Mouse (Mus musculus): ENCODE results near the gene Sytl2. TPM values are rescaled to one million over a fixed set of nuclear protein-coding genes. Genes with fewer than 3 reads are reported as not detected.
A peak's percentile ranks its signal among the peaks of the same experiment; 100 is the strongest.

Gene Sytl2
- polyA plus RNA-seq, 1 experiment from 2014 or later = 0.42 TPM

DNA sequence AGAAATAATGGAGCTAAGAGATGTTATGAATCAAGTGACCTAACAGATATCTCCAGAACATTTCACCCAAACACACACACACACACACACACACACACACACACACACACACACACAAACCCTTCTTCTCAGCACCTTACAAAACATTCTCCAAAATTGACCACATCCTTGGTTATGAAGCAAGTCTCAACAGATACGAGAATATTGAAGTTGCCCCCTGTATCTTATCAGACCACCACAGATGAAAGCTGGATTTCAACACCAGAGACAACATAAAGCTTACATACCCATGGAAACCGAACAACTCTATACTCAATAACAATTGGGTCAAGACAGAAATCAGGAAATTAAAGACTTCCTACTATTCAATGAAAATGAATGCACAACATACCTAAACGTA lies 31.9 kb upstream of the Sytl2 start:
- H3K27me3 ChIP-seq (ENCODE audit: insufficient read depth, low read length) = no peaks in the 10 kb centered on the region
- DNase-seq (no peak), ATAC-seq (no peak)
- no peak overlapping the region for H3K27ac ChIP-seq (ENCODE audit: low read depth)
- H3K9ac ChIP-seq (replicated peaks) = no peak overlapping the region
- H3K4me3 ChIP-seq (ENCODE audit: low read depth, low read length) = no peak overlapping the region
- 41% methylated on average over 3 of the region's 3 CpGs for WGBS (ENCODE audit: insufficient replicate concordance)
- TF ChIP-seq CTCF (IDR thresholded peaks at IDR 0.05; ENCODE audit: low read depth) = no peak
- TF ChIP-seq EP300 (IDR thresholded peaks at IDR 0.05; ENCODE audit: low read depth) = no peak
- no peaks in the 10 kb centered on the region for H3K36me3 ChIP-seq (replicated peaks; ENCODE audit: insufficient read depth, low read length)
- H3K4me2 ChIP-seq (ENCODE audit: low read depth, low read length) = no peak overlapping the region
- no peaks in the 10 kb centered on the region for H3K9me3 ChIP-seq (ENCODE audit: low read length)
- no peaks in the 10 kb centered on the region for H3K4me1 ChIP-seq (ENCODE audit: insufficient read depth)

DNA sequence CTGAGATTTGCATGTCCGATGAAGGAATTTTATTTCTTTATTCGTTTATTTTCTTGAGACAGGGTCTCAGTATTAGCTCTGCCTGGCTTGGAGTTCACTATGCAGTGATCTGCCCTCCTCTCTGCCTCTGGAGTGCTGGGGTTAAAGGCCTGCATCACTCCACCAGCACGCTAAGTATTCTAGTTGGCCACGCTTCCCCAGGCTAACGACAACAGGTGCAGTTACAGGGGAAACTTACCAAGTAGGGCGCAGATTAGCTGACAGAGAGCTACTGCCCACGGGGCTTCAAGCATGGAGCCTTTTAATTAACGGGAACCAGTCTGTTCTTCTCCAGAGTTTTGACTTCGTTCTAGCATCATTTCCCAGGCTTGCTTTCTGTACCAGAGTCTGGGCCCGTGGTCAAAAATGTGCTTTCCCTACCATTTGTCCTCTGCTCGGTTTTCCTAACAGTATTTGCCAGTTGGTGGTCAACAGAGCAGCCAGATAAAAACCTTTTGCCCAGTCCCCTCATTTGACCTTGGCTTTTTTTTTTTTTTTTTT lies 27.4 kb upstream of the Sytl2 start:
- no peak overlapping the region for H3K4me3 ChIP-seq (ENCODE audit: low read depth, low read length)
- no peaks in the 10 kb centered on the region for H3K36me3 ChIP-seq (replicated peaks; ENCODE audit: insufficient read depth, low read length)
- no peak overlapping the region for H3K27ac ChIP-seq (ENCODE audit: low read depth)
- DNase-seq (peak; percentile 2), ATAC-seq (no peak)
- H3K4me2 ChIP-seq (ENCODE audit: low read depth, low read length) = no peak overlapping the region
- H3K9me3 ChIP-seq (ENCODE audit: low read length) = no peaks in the 10 kb centered on the region
- no peak overlapping the region for H3K9ac ChIP-seq (replicated peaks)
- TF ChIP-seq EP300 (IDR thresholded peaks at IDR 0.05; ENCODE audit: low read depth) (no peak), CTCF (IDR thresholded peaks at IDR 0.05; ENCODE audit: low read depth) (no peak)
- H3K27me3 ChIP-seq (ENCODE audit: insufficient read depth, low read length) = no peaks in the 10 kb centered on the region
- 53% methylated on average over 11 of the region's 11 CpGs for WGBS (ENCODE audit: insufficient replicate concordance)
- H3K4me1 ChIP-seq (ENCODE audit: insufficient read depth) = no peaks in the 10 kb centered on the region

DNA sequence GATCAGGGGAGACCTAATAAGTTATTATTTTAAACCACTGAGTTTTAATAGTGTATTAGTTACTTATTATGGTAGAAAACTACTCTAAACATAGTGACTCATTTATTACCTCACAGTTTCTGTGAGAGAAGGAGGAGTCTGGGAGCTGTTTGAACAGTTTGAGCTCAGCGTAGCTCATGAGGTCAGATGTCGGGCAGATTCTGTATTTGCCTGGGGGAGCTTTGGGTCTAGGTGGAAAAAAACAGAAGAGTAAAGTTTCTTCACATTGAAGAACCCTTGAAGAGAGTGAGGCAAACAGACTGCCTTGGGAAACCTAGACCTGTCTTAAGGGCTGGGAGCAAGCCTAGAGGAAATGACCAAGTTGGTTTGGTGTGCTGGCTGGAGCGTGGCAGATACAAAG lies 24.8 kb upstream of the Sytl2 start:
- Histone ChIP-seq H3K4me3 (ENCODE audit: low read depth, low read length) (no peak overlapping the region), H3K4me2 (ENCODE audit: low read depth, low read length) (no peak overlapping the region), H3K36me3 (replicated peaks; ENCODE audit: insufficient read depth, low read length) (no peaks in the 10 kb centered on the region), H3K27me3 (ENCODE audit: insufficient read depth, low read length) (no peaks in the 10 kb centered on the region), H3K9ac (replicated peaks) (no peak overlapping the region), H3K9me3 (ENCODE audit: low read length) (no peaks in the 10 kb centered on the region), H3K27ac (ENCODE audit: low read depth) (no peak overlapping the region), H3K4me1 (ENCODE audit: insufficient read depth) (no peaks in the 10 kb centered on the region)
- ATAC-seq (peak; percentile 46; the same call in 1 of the 2 replicates), DNase-seq (no peak)
- TF ChIP-seq CTCF (IDR thresholded peaks at IDR 0.05; ENCODE audit: low read depth) = no peak
- no peak for TF ChIP-seq EP300 (IDR thresholded peaks at IDR 0.05; ENCODE audit: low read depth)
- 52% methylated on average over 3 of the region's 3 CpGs for WGBS (ENCODE audit: insufficient replicate concordance)

DNA sequence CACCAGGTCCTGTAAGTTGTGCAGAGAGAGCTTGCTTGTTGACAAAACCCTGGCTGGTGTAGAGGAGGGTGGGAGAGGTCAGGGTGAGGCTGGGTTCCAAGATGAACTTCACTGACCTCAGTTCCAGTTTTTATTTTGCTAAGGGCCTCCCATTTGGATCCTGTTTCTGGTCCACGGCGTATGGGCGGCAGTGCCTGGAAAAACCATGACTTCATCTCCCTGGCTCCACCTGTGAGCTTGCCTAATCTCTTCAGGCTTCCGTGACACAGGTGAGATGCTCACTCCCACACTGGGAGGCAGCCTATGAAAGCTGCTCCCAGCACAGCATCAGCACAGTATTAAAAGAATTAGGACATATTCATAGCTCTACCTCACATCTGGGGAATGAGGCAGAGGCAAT lies 24.3 kb upstream of the Sytl2 start:
- Histone ChIP-seq H3K4me1 (ENCODE audit: insufficient read depth) (no peaks in the 10 kb centered on the region), H3K4me2 (ENCODE audit: low read depth, low read length) (no peak overlapping the region), H3K4me3 (ENCODE audit: low read depth, low read length) (no peak overlapping the region), H3K36me3 (replicated peaks; ENCODE audit: insufficient read depth, low read length) (no peaks in the 10 kb centered on the region), H3K9me3 (ENCODE audit: low read length) (no peaks in the 10 kb centered on the region), H3K9ac (replicated peaks) (no peak overlapping the region), H3K27me3 (ENCODE audit: insufficient read depth, low read length) (no peaks in the 10 kb centered on the region), H3K27ac (ENCODE audit: low read depth) (no peak overlapping the region)
- no peak for TF ChIP-seq EP300 (IDR thresholded peaks at IDR 0.05; ENCODE audit: low read depth)
- no peak for TF ChIP-seq CTCF (IDR thresholded peaks at IDR 0.05; ENCODE audit: low read depth)
- peak; percentile 11 for DNase-seq
- WGBS (ENCODE audit: insufficient replicate concordance) = 58% methylated on average over 4 of the region's 4 CpGs
- peak; percentile 74 for ATAC-seq

DNA sequence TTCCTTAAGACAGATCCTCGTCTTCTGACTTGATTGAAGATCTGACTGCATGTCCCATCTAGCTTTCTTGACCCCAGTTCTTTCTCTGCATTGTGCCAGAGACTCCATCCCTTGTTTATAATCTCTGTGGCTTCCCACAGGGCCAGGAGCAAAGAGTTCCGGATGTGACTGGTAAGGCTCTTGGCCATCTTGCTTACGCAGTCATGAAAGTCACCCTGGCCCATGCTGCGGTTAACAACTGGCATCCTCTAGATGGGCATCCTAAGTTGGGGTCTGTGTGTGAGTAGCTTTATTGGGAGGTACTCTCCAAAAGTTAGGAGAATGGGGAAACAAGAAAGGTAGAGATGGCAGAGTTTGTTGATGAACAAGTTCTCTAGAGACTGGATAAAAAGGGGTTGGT lies 22.9 kb upstream of the Sytl2 start:
- Histone ChIP-seq H3K36me3 (replicated peaks; ENCODE audit: insufficient read depth, low read length) (no peaks in the 10 kb centered on the region), H3K4me3 (ENCODE audit: low read depth, low read length) (no peak overlapping the region), H3K27ac (ENCODE audit: low read depth) (no peak overlapping the region), H3K4me1 (ENCODE audit: insufficient read depth) (no peaks in the 10 kb centered on the region), H3K4me2 (ENCODE audit: low read depth, low read length) (no peak overlapping the region), H3K9ac (replicated peaks) (no peak overlapping the region), H3K27me3 (ENCODE audit: insufficient read depth, low read length) (no peaks in the 10 kb centered on the region), H3K9me3 (ENCODE audit: low read length) (no peaks in the 10 kb centered on the region)
- ATAC-seq (no peak), DNase-seq (peak; percentile 6)
- TF ChIP-seq CTCF (IDR thresholded peaks at IDR 0.05; ENCODE audit: low read depth) (no peak), EP300 (IDR thresholded peaks at IDR 0.05; ENCODE audit: low read depth) (no peak)
- WGBS (ENCODE audit: insufficient replicate concordance) = 79% methylated on average over 4 of the region's 4 CpGs

DNA sequence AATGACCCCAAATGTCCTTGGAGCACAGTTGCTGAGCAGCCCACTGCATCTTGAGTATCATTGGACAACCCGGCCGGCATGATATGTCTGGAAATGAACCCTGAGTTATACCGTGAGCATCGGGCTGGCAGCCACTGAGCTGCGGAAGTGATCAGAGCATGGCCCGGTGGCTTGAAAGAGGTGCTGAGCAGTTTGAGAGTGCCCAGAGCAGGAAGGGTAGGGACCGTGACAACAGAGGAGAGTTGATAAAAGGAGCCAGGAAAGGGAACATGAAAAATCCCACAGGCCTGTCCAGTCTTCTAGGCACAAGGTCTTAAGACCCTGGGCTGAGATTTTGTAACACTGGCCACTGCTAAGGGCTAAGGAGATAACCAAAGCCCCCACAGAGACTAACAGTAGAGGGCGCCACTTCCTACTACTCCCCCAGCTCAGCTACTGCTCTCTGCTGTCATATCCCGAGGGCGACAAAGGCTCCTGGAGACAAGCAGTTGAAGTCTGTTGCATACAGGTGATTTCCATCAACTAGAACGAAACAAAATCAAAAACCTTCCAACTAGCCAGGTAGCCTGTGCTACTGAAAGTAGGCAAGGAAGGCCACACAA lies 21.7 kb upstream of the Sytl2 start:
- ATAC-seq (no peak), DNase-seq (peak; percentile 58)
- Histone ChIP-seq H3K9ac (replicated peaks) (no peak overlapping the region), H3K36me3 (replicated peaks; ENCODE audit: insufficient read depth, low read length) (no peaks in the 10 kb centered on the region), H3K4me1 (ENCODE audit: insufficient read depth) (no peaks in the 10 kb centered on the region), H3K27me3 (ENCODE audit: insufficient read depth, low read length) (no peaks in the 10 kb centered on the region), H3K9me3 (ENCODE audit: low read length) (no peaks in the 10 kb centered on the region), H3K4me2 (ENCODE audit: low read depth, low read length) (no peak overlapping the region), H3K4me3 (ENCODE audit: low read depth, low read length) (no peak overlapping the region), H3K27ac (ENCODE audit: low read depth) (no peak overlapping the region)
- TF ChIP-seq CTCF (IDR thresholded peaks at IDR 0.05; ENCODE audit: low read depth) (peak; percentile 59), EP300 (IDR thresholded peaks at IDR 0.05; ENCODE audit: low read depth) (no peak)
- WGBS (ENCODE audit: insufficient replicate concordance) = 60% methylated on average over 11 of the region's 11 CpGs
